Mouse (Mus musculus) bone marrow, adult 2 months (tissue): ENCODE data around the gene Ormdl3.
"Not testable (repeated sequence)": the region's sequence is repeated elsewhere in the genome, so short reads cannot be mapped to it uniquely, and the experiment has no call there.

Source experiments
- CTCF ChIP-seq: fragments of 200-500 bp; IDR thresholded peaks from 2 replicates; pipeline ENCODE4 v1.5.1; 2011; ENCODE audit warnings: low read length, control low read depth; ENCODE audit not compliant: control insufficient read depth, insufficient read depth
- POLR2A ChIP-seq: fragments of 200-500 bp; IDR thresholded peaks from 2 replicates; pipeline ENCODE4 v1.6.1; 2011; ENCODE audit warnings: low read depth, mild to moderate bottlenecking, control low read depth, low read length, borderline replicate concordance; ENCODE audit not compliant: control insufficient read depth

DNA sequence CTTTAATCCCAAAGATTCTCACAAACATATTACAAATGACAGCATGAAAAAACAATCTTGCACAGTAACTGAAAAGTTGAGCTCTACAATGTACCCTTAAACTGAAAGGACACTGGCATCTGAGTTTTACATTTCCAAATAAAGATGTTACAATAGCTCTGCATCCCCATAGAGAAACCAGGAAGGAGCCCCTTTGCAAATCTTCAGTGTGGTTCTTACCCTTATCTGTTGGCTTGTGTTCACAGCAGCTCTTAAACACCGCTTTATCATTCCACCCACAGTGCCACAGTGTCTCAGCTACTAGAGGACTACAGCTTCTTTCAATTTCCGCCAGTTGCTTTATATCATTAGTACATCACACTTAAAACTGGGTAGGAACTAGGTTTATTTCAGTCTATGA lies 37.2 kb upstream of the Ormdl3 start:
- TF ChIP-seq CTCF, POLR2A: not testable (repeated sequence)
